Comparison of ENCODE assay signal across 20 mouse cellular contexts in genomic region chrX:48449646-48450045, GRCm38 (mm10). TPM values are rescaled to one million over a fixed set of nuclear protein-coding genes. Genes with fewer than 3 reads are reported as not detected.
DNase-seq lines count a peak whose midpoint lies in the region; ATAC-seq and TF ChIP-seq lines count a peak whose summit lies in the region.
"Had no signal": no experiment of that assay in that cellular context is flagged by ENCODE, and none has a peak within 500 bp of the region (broad histone marks: within the 10 kb centered on the region; RNA-seq: fewer than 3 reads in every experiment).

No protein-coding gene starts in this region.

- 22% methylated on average over 10 of the region's 10 CpGs for WGBS in heart, embryonic 14.5 days
- WGBS in midbrain, embryonic 11.5 days: 18% methylated on average over 10 of the region's 10 CpGs
- 33% methylated on average over 10 of the region's 10 CpGs for WGBS in midbrain, postnatal 0 days

- peak overlapping the region; percentile 62 to 66 for H3K27ac ChIP-seq in heart, embryonic 14.5 days (replicated peaks in 1 of 2; ENCODE audit: control insufficient read depth in 1 of 2, insufficient read depth in 1 of 2, low read depth in 2 of 2, low read length in 2 of 2)
- no peak overlapping the region for H3K27ac ChIP-seq in midbrain, embryonic 11.5 days (ENCODE audit: low read depth, low read length)
- H3K27ac ChIP-seq in midbrain, postnatal 0 days (ENCODE audit: low read depth, low read length): no peak overlapping the region
- H3K27ac ChIP-seq: hindbrain, embryonic 15.5 days; limb, embryonic 15.5 days; midbrain, embryonic 15.5 days; neural tube, embryonic 12.5 days had no signal

- peak overlapping the region; percentile 34 for H3K9ac ChIP-seq in heart, embryonic 14.5 days (ENCODE audit: low read length)
- H3K9ac ChIP-seq in midbrain, embryonic 11.5 days (ENCODE audit: low read length): no peak overlapping the region
- H3K9ac ChIP-seq in midbrain, postnatal 0 days (replicated peaks; ENCODE audit: low read length, poor library complexity, severe bottlenecking): no peak overlapping the region
- H3K9ac ChIP-seq: hindbrain, embryonic 15.5 days; limb, embryonic 15.5 days; midbrain, embryonic 15.5 days; neural tube, embryonic 12.5 days had no signal

- no peaks in the 10 kb centered on the region for H3K27me3 ChIP-seq in heart, embryonic 14.5 days (ENCODE audit: control insufficient read depth, insufficient read depth, low read length)
- H3K27me3 ChIP-seq in midbrain, embryonic 11.5 days (ENCODE audit: control insufficient read depth, insufficient read depth, low read length): peaks cover 29% of the 10 kb centered on the region
- no peaks in the 10 kb centered on the region for H3K27me3 ChIP-seq in midbrain, postnatal 0 days (ENCODE audit: insufficient read depth, low read length)

- no peaks in the 10 kb centered on the region for H3K9me3 ChIP-seq in heart, embryonic 14.5 days (ENCODE audit: control insufficient read depth, low read length)
- no peaks in the 10 kb centered on the region for H3K9me3 ChIP-seq in midbrain, embryonic 11.5 days (ENCODE audit: control insufficient read depth, low read length)
- H3K9me3 ChIP-seq in midbrain, postnatal 0 days (ENCODE audit: low read length): no peaks in the 10 kb centered on the region
- H3K9me3 ChIP-seq: hindbrain, embryonic 15.5 days; limb, embryonic 15.5 days; midbrain, embryonic 15.5 days; neural tube, embryonic 12.5 days had no signal

- peak; percentile 39 for DNase-seq in adrenal gland, postnatal 10 days
- no peak for DNase-seq in adrenal gland, postnatal 4 days (ENCODE audit: low spot score in 2 of 2)
- DNase-seq in heart, adult 8-10 months (ENCODE audit: low spot score): no peak
- DNase-seq in midbrain, embryonic 11.5 days (ENCODE audit: low spot score, missing footprints): peak; percentile 86
- DNase-seq in midbrain, postnatal 0 days (ENCODE audit: low spot score): no peak
- peak; percentile 37 to 62 for DNase-seq in natural killer cell, adult 2 months (ENCODE audit: low spot score in 2 of 2)
- no peak for DNase-seq in right cerebral cortex, postnatal 36 days (ENCODE audit: low spot score in 2 of 2)
- DNase-seq: cerebellum, adult 9-10 months; gastrocnemius, postnatal 10 days; kidney, adult 18-20 months; kidney, postnatal 14 days; lung, adult 18-20 months; right cerebral cortex, adult 18-20 months; spleen, adult 18-20 months had no signal

- H3K4me3 ChIP-seq in heart, embryonic 14.5 days (ENCODE audit: control insufficient read depth in 1 of 2, insufficient read depth in 1 of 2, low read depth in 1 of 2, low read length in 2 of 2): no peak overlapping the region
- H3K4me3 ChIP-seq in midbrain, embryonic 11.5 days (ENCODE audit: low read depth, low read length): no peak overlapping the region
- H3K4me3 ChIP-seq in midbrain, postnatal 0 days (ENCODE audit: low read depth, low read length): no peak overlapping the region
- H3K4me3 ChIP-seq: erythroblast, embryonic 14.5 days; hindbrain, embryonic 15.5 days; limb, embryonic 15.5 days; midbrain, embryonic 15.5 days; neural tube, embryonic 12.5 days had no signal

- no peak for TF ChIP-seq CTCF in midbrain, postnatal 0 days (IDR thresholded peaks at IDR 0.05)

- no peaks in the 10 kb centered on the region for H3K36me3 ChIP-seq in heart, embryonic 14.5 days (ENCODE audit: control insufficient read depth, insufficient read depth, low read length)
- H3K36me3 ChIP-seq in midbrain, embryonic 11.5 days (ENCODE audit: control insufficient read depth, insufficient read depth, low read length): no peaks in the 10 kb centered on the region
- H3K36me3 ChIP-seq in midbrain, postnatal 0 days (ENCODE audit: insufficient read depth, low read length): no peaks in the 10 kb centered on the region
- H3K36me3 ChIP-seq: hindbrain, embryonic 15.5 days; limb, embryonic 15.5 days; midbrain, embryonic 15.5 days; neural tube, embryonic 12.5 days had no signal

- H3K4me1 ChIP-seq in heart, embryonic 14.5 days (ENCODE audit: control insufficient read depth in 2 of 2, insufficient read depth in 2 of 2, low read length in 2 of 2): peaks cover 11 to 21% of the 10 kb centered on the region in 2 experiments
- H3K4me1 ChIP-seq in midbrain, embryonic 11.5 days (ENCODE audit: control insufficient read depth, insufficient read depth, low read length): peaks cover 3% of the 10 kb centered on the region; the same call in 1 of the 2 replicates
- no peaks in the 10 kb centered on the region for H3K4me1 ChIP-seq in midbrain, postnatal 0 days (ENCODE audit: insufficient read depth, low read length)
- H3K4me1 ChIP-seq: hindbrain, embryonic 15.5 days had no signal

- H3K4me2 ChIP-seq in heart, embryonic 14.5 days (ENCODE audit: low read length): peak overlapping the region; percentile 38
- H3K4me2 ChIP-seq in midbrain, embryonic 11.5 days: no peak overlapping the region
- H3K4me2 ChIP-seq in midbrain, postnatal 0 days (ENCODE audit: low read depth, low read length, poor library complexity, severe bottlenecking): no peak overlapping the region
- H3K4me2 ChIP-seq: hindbrain, embryonic 15.5 days; limb, embryonic 15.5 days; midbrain, embryonic 15.5 days; neural tube, embryonic 12.5 days had no signal

- ATAC-seq in heart, embryonic 14.5 days (ENCODE audit: insufficient number of reproducible peaks, insufficient read depth, low FRiP score, low read depth): no peak
- ATAC-seq in midbrain, embryonic 11.5 days (ENCODE audit: low FRiP score): peak; percentile 41
- no peak for ATAC-seq in midbrain, postnatal 0 days (ENCODE audit: low FRiP score)
- ATAC-seq: midbrain, embryonic 15.5 days had no signal

RNA-seq across cellular contexts. Expression of gene Elf4, which starts 13.3 kb away (rescaled TPM):
- total RNA-seq in adrenal gland, postnatal 10 days (2021): 10 to 100 TPM; 12.8 to 18.5 TPM
- 10 to 100 TPM; 25.0 to 28.6 TPM for total RNA-seq in adrenal gland, postnatal 4 days (2021)
- 15.3 TPM in 2 replicates for polyA plus RNA-seq in heart, embryonic 14.5 days (2014; fragmentation: Nextera tagmentation; extraction: Ambion mirVana)
- 1 to 10 TPM; 3.4 to 6.1 (median 4.2) TPM for total RNA-seq in heart, adult 8-10 months (2022)
- polyA plus RNA-seq in midbrain, embryonic 11.5 days (2014; fragmentation: Nextera tagmentation; extraction: Ambion mirVana): 2.0 and 2.2 TPM in 2 replicates
- 0.99 and 1.2 TPM in 2 replicates for total RNA-seq in midbrain, postnatal 0 days (2014; rRNA removed)
- polyA plus RNA-seq in midbrain, postnatal 0 days (2015; fragmentation: Nextera tagmentation; extraction: Ambion mirVana): 0.22 and 0.23 TPM in 2 replicates

Comparison
In these comparisons a context has a peak if more than half of its experiments do, and no peak if none do; other contexts are left out.
1. DNase-seq: peak in adrenal gland, postnatal 10 days (single experiment), midbrain, embryonic 11.5 days (single experiment) and natural killer cell, adult 2 months (2 of 2); none in adrenal gland, postnatal 4 days (0 of 2), heart, adult 8-10 months (single experiment), midbrain, postnatal 0 days (single experiment) and right cerebral cortex, postnatal 36 days (0 of 2).
2. H3K27ac ChIP-seq: peak in heart, embryonic 14.5 days (2 of 2); none in midbrain, embryonic 11.5 days (single experiment) and midbrain, postnatal 0 days (single experiment).